In genomic region chr14:99687062-99687806, GRCm38 (mm10) we compare ENCODE assay signal across 17 mouse cellular contexts.
DNase-seq lines count a peak whose midpoint lies in the region; ATAC-seq lines count a peak whose summit lies in the region.
"Had no signal": no experiment of that assay in that cellular context is flagged by ENCODE, and none has a peak within 500 bp of the region (broad histone marks: within the 10 kb centered on the region; RNA-seq: fewer than 3 reads in every experiment).

No protein-coding gene starts in this region.

- peak; percentile 64 for ATAC-seq in frontal cortex, adult (ENCODE audit: low TSS enrichment)
- ATAC-seq: forebrain, embryonic 14.5 days; forebrain, embryonic 16.5 days had no signal

- DNase-seq in frontal cortex, postnatal 10 days (ENCODE audit: low spot score in 2 of 2): no peak
- peak; percentile 31 for DNase-seq in brain, adult 2 months (ENCODE audit: low read depth, low spot score)
- peak; percentile 51 for DNase-seq in large intestine, adult 2 months (ENCODE audit: low read depth, low spot score)
- DNase-seq in spleen, adult 12 weeks (ENCODE audit: low spot score): no peak
- no peak for DNase-seq in right cerebral cortex, postnatal 10 days (ENCODE audit: low spot score in 2 of 2)
- DNase-seq: adrenal gland, adult 8-10 months; adrenal gland, postnatal 14 days; adrenal gland, postnatal 36 days; cerebellum, adult 11-12 months; cerebellum, adult 2 months; cerebellum, adult 9-10 months; cerebellum, postnatal 14 days; cerebellum, postnatal 36 days; embryo, embryonic 11 days had no signal

- WGBS in large intestine, adult 2 months: 25% methylated on average over 8 of the region's 8 CpGs

Comparison
In these comparisons a context has a peak if more than half of its experiments do, and no peak if none do; other contexts are left out.
1. DNase-seq: peak in brain, adult 2 months (single experiment) and large intestine, adult 2 months (single experiment); none in frontal cortex, postnatal 10 days (0 of 2), spleen, adult 12 weeks (single experiment) and right cerebral cortex, postnatal 10 days (0 of 2).